Mouse (Mus musculus): Measurements from ENCODE around the gene Asb4. TPM values are rescaled to one million over a fixed set of nuclear protein-coding genes. Genes with fewer than 3 reads are reported as not detected.
"Not testable (repeated sequence)": the region's sequence is repeated elsewhere in the genome, so short reads cannot be mapped to it uniquely, and the experiment has no call there.

Asb4 gene
- polyA plus RNA-seq (2015; fragmentation: Nextera tagmentation; extraction: Ambion mirVana): 12.3 and 15.4 TPM in 2 replicates

- Histone ChIP-seq H3K27me3 (peaks cover 13% of the 10 kb centered on the region), H3K36me3 (no peaks in the 10 kb centered on the region), H3K27ac (no peak within 1 kb of the TSS; the same call in 1 of the 2 replicates), H3K9ac (peak within 1 kb of the TSS; percentile 54), H3K4me1 (replicated peaks) (peaks cover 47% of the 10 kb centered on the region), H3K9me3 (replicated peaks) (no peaks in the 10 kb centered on the region), H3K4me3 (replicated peaks) (peak within 1 kb of the TSS; percentile 45), H3K4me2 (peak within 1 kb of the TSS; percentile 67)
- 11% methylated on average over 19 of the region's 19 CpGs for WGBS (ENCODE audit: insufficient replicate concordance)
- no peak for ATAC-seq (ENCODE audit: low read depth)
- no peak for DNase-seq
Observed at GRCm38 (mm10) chr6:5383336-5384177, at the start of gene Asb4. Gene Asb4, plus strand, starts transcription at chr6:5383386.

- ATAC-seq (ENCODE audit: low read depth): no peak
- H3K27ac ChIP-seq: no peak overlapping the region
- no peak overlapping the region for H3K4me3 ChIP-seq (replicated peaks)
- H3K4me1 ChIP-seq (replicated peaks): no peaks in the 10 kb centered on the region
- no peaks in the 10 kb centered on the region for H3K9me3 ChIP-seq (replicated peaks)
- DNase-seq: no peak
- H3K27me3 ChIP-seq: no peaks in the 10 kb centered on the region
- no peak overlapping the region for H3K9ac ChIP-seq
- H3K4me2 ChIP-seq: no peak overlapping the region
- H3K36me3 ChIP-seq: no peaks in the 10 kb centered on the region
- 75% methylated on average over 5 of the region's 5 CpGs for WGBS (ENCODE audit: insufficient replicate concordance)
Observed at GRCm38 (mm10) chr6:5334021-5334420, 49.2 kb upstream of the Asb4 start.

GRCm38 (mm10) chr6:5336016-5336415 lies 47.2 kb upstream of the Asb4 start:
- not testable (repeated sequence) for H3K27me3 ChIP-seq; DNase-seq; H3K4me3 ChIP-seq (replicated peaks); H3K36me3 ChIP-seq; H3K4me1 ChIP-seq (replicated peaks); H3K27ac ChIP-seq; ATAC-seq (ENCODE audit: low read depth); H3K9me3 ChIP-seq (replicated peaks); H3K9ac ChIP-seq; H3K4me2 ChIP-seq

- not testable (repeated sequence) for ATAC-seq (ENCODE audit: low read depth); H3K4me3 ChIP-seq (replicated peaks); H3K4me2 ChIP-seq; DNase-seq; H3K9me3 ChIP-seq (replicated peaks); H3K4me1 ChIP-seq (replicated peaks); H3K9ac ChIP-seq; H3K27ac ChIP-seq; H3K27me3 ChIP-seq; H3K36me3 ChIP-seq
- WGBS (ENCODE audit: insufficient replicate concordance): 69% methylated on average over 4 of the region's 4 CpGs
Observed at GRCm38 (mm10) chr6:5338781-5339180, 44.4 kb upstream of the Asb4 start.

- H3K36me3 ChIP-seq; ATAC-seq (ENCODE audit: low read depth); H3K9me3 ChIP-seq (replicated peaks); H3K4me3 ChIP-seq (replicated peaks); H3K27ac ChIP-seq; H3K4me2 ChIP-seq; H3K27me3 ChIP-seq; DNase-seq; H3K9ac ChIP-seq; H3K4me1 ChIP-seq (replicated peaks): not testable (repeated sequence)
- WGBS (ENCODE audit: insufficient replicate concordance): 85% methylated on average over 1 of the region's 1 CpGs
Observed at GRCm38 (mm10) chr6:5339283-5339682, 43.9 kb upstream of the Asb4 start.

GRCm38 (mm10) chr6:5344255-5344654 lies 38.9 kb upstream of the Asb4 start:
- no peak overlapping the region for H3K27ac ChIP-seq
- DNase-seq (no peak), ATAC-seq (ENCODE audit: low read depth) (no peak)
- 58% methylated on average over 6 of the region's 6 CpGs for WGBS (ENCODE audit: insufficient replicate concordance)
- no peaks in the 10 kb centered on the region for H3K9me3 ChIP-seq (replicated peaks)
- H3K4me1 ChIP-seq (replicated peaks): 0 out of 2 replicates have a peak, but pooled peaks cover 2% of the 10 kb centered on the region
- no peak overlapping the region for H3K4me3 ChIP-seq (replicated peaks)
- H3K36me3 ChIP-seq: no peaks in the 10 kb centered on the region
- no peak overlapping the region for H3K9ac ChIP-seq
- H3K27me3 ChIP-seq: no peaks in the 10 kb centered on the region
- no peak overlapping the region for H3K4me2 ChIP-seq

- ATAC-seq (ENCODE audit: low read depth) (no peak), DNase-seq (no peak)
- H3K27ac ChIP-seq: no peak overlapping the region
- H3K4me2 ChIP-seq: no peak overlapping the region
- no peak overlapping the region for H3K4me3 ChIP-seq (replicated peaks)
- H3K4me1 ChIP-seq (replicated peaks): peaks cover 11% of the 10 kb centered on the region; the same call in 1 of the 2 replicates
- no peaks in the 10 kb centered on the region for H3K9me3 ChIP-seq (replicated peaks)
- no peaks in the 10 kb centered on the region for H3K27me3 ChIP-seq
- H3K9ac ChIP-seq: no peak overlapping the region
- H3K36me3 ChIP-seq: no peaks in the 10 kb centered on the region
Observed at GRCm38 (mm10) chr6:5357873-5358272, 25.3 kb upstream of the Asb4 start.

- Histone ChIP-seq H3K27me3 (no peaks in the 10 kb centered on the region), H3K36me3 (no peaks in the 10 kb centered on the region), H3K4me3 (replicated peaks) (no peak overlapping the region), H3K4me2 (no peak overlapping the region), H3K4me1 (replicated peaks) (peaks cover 17% of the 10 kb centered on the region), H3K9ac (no peak overlapping the region), H3K27ac (no peak overlapping the region), H3K9me3 (replicated peaks) (no peaks in the 10 kb centered on the region)
- no peak for DNase-seq
- 41% methylated on average over 5 of the region's 5 CpGs for WGBS (ENCODE audit: insufficient replicate concordance)
- peak; percentile 87 for ATAC-seq (ENCODE audit: low read depth)
Observed at GRCm38 (mm10) chr6:5360402-5360801, 22.8 kb upstream of the Asb4 start.

- no peak for ATAC-seq (ENCODE audit: low read depth)
- Histone ChIP-seq H3K4me2 (no peak overlapping the region), H3K27me3 (no peaks in the 10 kb centered on the region), H3K9ac (no peak overlapping the region), H3K4me3 (replicated peaks) (no peak overlapping the region), H3K27ac (no peak overlapping the region), H3K9me3 (replicated peaks) (no peaks in the 10 kb centered on the region), H3K36me3 (no peaks in the 10 kb centered on the region), H3K4me1 (replicated peaks) (peaks cover 17% of the 10 kb centered on the region)
- 75% methylated on average over 6 of the region's 6 CpGs for WGBS (ENCODE audit: insufficient replicate concordance)
- DNase-seq: no peak
Observed at GRCm38 (mm10) chr6:5361987-5362386, 21.2 kb upstream of the Asb4 start.

GRCm38 (mm10) chr6:5365845-5366244 lies 17.3 kb upstream of the Asb4 start:
- H3K4me2 ChIP-seq: no peak overlapping the region
- 37% methylated on average over 5 of the region's 5 CpGs for WGBS (ENCODE audit: insufficient replicate concordance)

GRCm38 (mm10) chr6:5376884-5377283 lies 6.3 kb upstream of the Asb4 start:
- DNase-seq (no peak), ATAC-seq (ENCODE audit: low read depth) (no peak)
- Histone ChIP-seq H3K9ac (no peak overlapping the region), H3K36me3 (no peaks in the 10 kb centered on the region), H3K9me3 (replicated peaks) (no peaks in the 10 kb centered on the region), H3K27me3 (no peaks in the 10 kb centered on the region), H3K4me1 (replicated peaks) (peaks cover 20% of the 10 kb centered on the region), H3K4me2 (no peak overlapping the region), H3K27ac (no peak overlapping the region), H3K4me3 (replicated peaks) (no peak overlapping the region)
- WGBS (ENCODE audit: insufficient replicate concordance): 70% methylated on average over 4 of the region's 4 CpGs

More at GRCm38 (mm10) chr6:5365845-5366244, 17.3 kb upstream of the Asb4 start:
- Histone ChIP-seq H3K27ac (no peak overlapping the region), H3K9ac (no peak overlapping the region), H3K9me3 (replicated peaks) (no peaks in the 10 kb centered on the region), H3K36me3 (no peaks in the 10 kb centered on the region), H3K27me3 (no peaks in the 10 kb centered on the region), H3K4me3 (replicated peaks) (no peak overlapping the region), H3K4me1 (replicated peaks) (peaks cover 11% of the 10 kb centered on the region)
- DNase-seq (no peak), ATAC-seq (ENCODE audit: low read depth) (no peak)

- WGBS (ENCODE audit: insufficient replicate concordance): 73% methylated on average over 3 of the region's 3 CpGs
- DNase-seq (no peak), ATAC-seq (ENCODE audit: low read depth) (no peak)
- no peak overlapping the region for H3K9ac ChIP-seq
- H3K36me3 ChIP-seq: no peaks in the 10 kb centered on the region
- no peak overlapping the region for H3K4me3 ChIP-seq (replicated peaks)
- no peak overlapping the region for H3K4me2 ChIP-seq
- H3K27ac ChIP-seq: no peak overlapping the region
- peaks cover 13% of the 10 kb centered on the region for H3K27me3 ChIP-seq
- peaks cover 37% of the 10 kb centered on the region for H3K4me1 ChIP-seq (replicated peaks)
- H3K9me3 ChIP-seq (replicated peaks): no peaks in the 10 kb centered on the region
Observed at GRCm38 (mm10) chr6:5379048-5379447, 4.1 kb upstream of the Asb4 start.

Data from liver, embryonic 13.5 days (tissue).